Mouse (Mus musculus) midbrain, embryonic 15.5 days (tissue): Measurements from ENCODE around the gene Trim13. TPM values are rescaled to one million over a fixed set of nuclear protein-coding genes. Genes with fewer than 3 reads are reported as not detected.
"Not testable (repeated sequence)": the region's sequence is repeated elsewhere in the genome, so short reads cannot be mapped to it uniquely, and the experiment has no call there.

Source experiments
- ATAC-seq: fragments of 200-750 bp; cut with Nextera tagmentation; replicated peaks from 2 replicates; pipeline ENCODE4 v1.8.0; 2017; ENCODE audit warnings: moderate TSS enrichment
- H3K27ac ChIP-seq: fragments of 300-500 bp; sonication (generic); 2 replicates; pipeline ENCODE4 v1.5.1; 2015; ENCODE audit warnings: mild to moderate bottlenecking, inconsistent platforms
- H3K27me3 ChIP-seq: fragments of 300-500 bp; sonication (generic); replicated peaks from 2 replicates; pipeline ENCODE4 v1.6.1; 2015; ENCODE audit warnings: inconsistent platforms
- H3K36me3 ChIP-seq: fragments of 300-500 bp; sonication (generic); replicated peaks from 2 replicates; pipeline ENCODE4 v1.6.1; 2015; ENCODE audit warnings: inconsistent platforms
- H3K4me1 ChIP-seq: fragments of 300-500 bp; sonication (generic); 2 replicates; pipeline ENCODE4 v1.6.1; 2015; ENCODE audit warnings: inconsistent platforms
- H3K4me2 ChIP-seq: fragments of 300-500 bp; sonication (generic); 2 replicates; pipeline ENCODE4 v1.6.1; 2015; ENCODE audit warnings: inconsistent platforms, mild to moderate bottlenecking, moderate library complexity
- H3K4me3 ChIP-seq: fragments of 300-500 bp; sonication (generic); 2 replicates; pipeline ENCODE4 v1.5.1; 2015; ENCODE audit warnings: mild to moderate bottlenecking, inconsistent platforms
- H3K9ac ChIP-seq: fragments of 300-500 bp; sonication (generic); 2 replicates; pipeline ENCODE4 v1.6.1; 2015; ENCODE audit warnings: mild to moderate bottlenecking, inconsistent platforms
- H3K9me3 ChIP-seq: fragments of 300-500 bp; sonication (generic); 2 replicates; pipeline ENCODE4 v1.6.1; 2016; ENCODE audit warnings: inconsistent platforms
- WGBS: fragments of 180-500 bp; shearing (Covaris S2); methylation state at CpG from one replicate; pipeline ENCODE4 v1.1.7; 2015; ENCODE audit warnings: mixed read lengths; 5-methylcytosine and 5-hydroxymethylcytosine counted together
- polyA plus RNA-seq: library from polyadenylated mRNA; unstranded; fragments of >200 nt; fragmentation: Nextera tagmentation; extraction: Ambion mirVana; gene quantifications from 2 replicates; pipeline ENCODE4 v1.2.1, GENCODE M21; 2015

Gene Trim13
- 41.5 and 43.5 TPM in 2 replicates for polyA plus RNA-seq

DNA sequence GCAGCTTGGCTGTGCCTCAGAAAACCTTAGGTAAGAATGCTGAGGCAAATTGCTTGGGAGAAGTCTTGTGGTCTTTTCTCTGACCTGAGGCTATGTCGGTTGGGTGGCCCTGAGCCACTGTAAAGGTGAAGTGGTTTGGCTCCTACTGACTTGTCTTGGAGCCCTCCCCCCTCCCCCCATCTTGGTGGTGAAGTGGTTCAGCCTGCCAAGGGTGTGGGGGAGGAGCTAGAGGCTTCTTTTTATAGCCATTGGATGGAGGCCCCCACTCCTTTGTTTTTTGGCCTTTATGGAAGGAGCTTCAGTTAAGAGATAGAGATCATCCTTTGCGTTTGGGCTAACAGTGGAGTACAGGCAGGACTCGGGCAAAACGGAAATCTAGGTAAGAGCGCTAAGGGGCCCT, at the start of gene Trim13:
Trim13 (plus strand) TSS at position 280 of the 400 bp plus-strand sequence.
- peaks cover 20% of the 10 kb centered on the region for H3K4me1 ChIP-seq
- no peaks in the 10 kb centered on the region for H3K36me3 ChIP-seq
- no peak for ATAC-seq
- H3K9me3 ChIP-seq, result no peaks in the 10 kb centered on the region
- peak within 1 kb of the TSS; percentile 63 for H3K4me2 ChIP-seq
- peak within 1 kb of the TSS; percentile 92 for H3K4me3 ChIP-seq
- H3K27me3 ChIP-seq, result no peaks in the 10 kb centered on the region
- WGBS, result 55% methylated on average over 5 of the region's 5 CpGs
- no peak within 1 kb of the TSS for H3K27ac ChIP-seq
- no peak within 1 kb of the TSS for H3K9ac ChIP-seq

GRCm38 (mm10) chr14:61548614-61549013, 49.4 kb upstream of the Trim13 start:
- Histone ChIP-seq H3K27me3 (no peaks in the 10 kb centered on the region), H3K9me3 (no peaks in the 10 kb centered on the region), H3K4me2 (no peak overlapping the region), H3K36me3 (peaks cover 11% of the 10 kb centered on the region), H3K9ac (no peak overlapping the region), H3K27ac (no peak overlapping the region), H3K4me3 (no peak overlapping the region), H3K4me1 (no peaks in the 10 kb centered on the region)
- no peak for ATAC-seq
- 92% methylated on average over 1 of the region's 1 CpGs for WGBS

GRCm38 (mm10) chr14:61555931-61556288, 42.1 kb upstream of the Trim13 start:
- WGBS, result 8% methylated on average over 6 of the region's 6 CpGs
- Histone ChIP-seq H3K9ac (peak overlapping the region; percentile 65), H3K4me1 (peaks cover 14% of the 10 kb centered on the region), H3K4me2 (peak overlapping the region; percentile 81), H3K27me3 (no peaks in the 10 kb centered on the region), H3K9me3 (no peaks in the 10 kb centered on the region), H3K4me3 (peak overlapping the region; percentile 89), H3K27ac (peak overlapping the region; percentile 95), H3K36me3 (no peaks in the 10 kb centered on the region)
- no peak for ATAC-seq

GRCm38 (mm10) chr14:61556289-61557147, 41.5 kb upstream of the Trim13 start, which contains the start of gene Spryd7:
Spryd7 (minus strand) TSS chr14:61556886.
- H3K36me3 ChIP-seq, result no peaks in the 10 kb centered on the region
- peak within 1 kb of the TSS; percentile 65 for H3K9ac ChIP-seq
- peak within 1 kb of the TSS; percentile 95 for H3K27ac ChIP-seq
- no peaks in the 10 kb centered on the region for H3K9me3 ChIP-seq
- WGBS, result under 1% methylated on average over 72 of the region's 72 CpGs
- peak; percentile 98 for ATAC-seq
- no peaks in the 10 kb centered on the region for H3K27me3 ChIP-seq
- peaks cover 14% of the 10 kb centered on the region for H3K4me1 ChIP-seq
- peak within 1 kb of the TSS; percentile 89 for H3K4me3 ChIP-seq
- H3K4me2 ChIP-seq, result peak within 1 kb of the TSS; percentile 81

GRCm38 (mm10) chr14:61558901-61559300, 39.1 kb upstream of the Trim13 start:
- no peak overlapping the region for H3K4me2 ChIP-seq
- no peaks in the 10 kb centered on the region for H3K27me3 ChIP-seq
- H3K27ac ChIP-seq, result no peak overlapping the region
- H3K9me3 ChIP-seq, result no peaks in the 10 kb centered on the region
- WGBS, result 94% methylated on average over 6 of the region's 6 CpGs
- no peaks in the 10 kb centered on the region for H3K36me3 ChIP-seq
- no peak overlapping the region for H3K9ac ChIP-seq
- H3K4me3 ChIP-seq, result no peak overlapping the region
- no peak for ATAC-seq
- H3K4me1 ChIP-seq, result peaks cover 14% of the 10 kb centered on the region

DNA sequence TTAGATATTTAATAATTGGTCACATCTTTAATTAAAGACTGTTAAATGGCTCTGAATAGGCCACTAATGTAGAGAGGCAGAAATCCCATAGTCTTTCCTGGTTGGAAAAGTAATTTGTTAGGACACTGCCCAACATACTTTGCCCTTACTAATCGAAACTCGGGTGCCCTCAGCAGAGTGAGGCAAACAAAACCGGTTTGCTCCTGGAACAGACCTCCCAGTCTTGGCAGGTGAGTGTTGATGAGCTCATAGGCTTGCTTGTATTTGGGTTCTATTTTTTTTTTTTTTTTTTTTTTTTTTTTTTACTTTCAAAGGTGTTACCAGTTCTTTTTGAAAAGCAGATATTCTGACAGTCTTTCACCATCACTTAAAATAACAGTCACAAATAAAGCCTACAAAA, 38.2 kb upstream of the Trim13 start:
- Histone ChIP-seq H3K9me3 (no peaks in the 10 kb centered on the region), H3K36me3 (no peaks in the 10 kb centered on the region), H3K9ac (no peak overlapping the region), H3K4me3 (no peak overlapping the region), H3K27me3 (no peaks in the 10 kb centered on the region), H3K4me1 (peaks cover 14% of the 10 kb centered on the region), H3K27ac (no peak overlapping the region), H3K4me2 (no peak overlapping the region)
- 78% methylated on average over 3 of the region's 3 CpGs for WGBS
- ATAC-seq, result no peak

DNA sequence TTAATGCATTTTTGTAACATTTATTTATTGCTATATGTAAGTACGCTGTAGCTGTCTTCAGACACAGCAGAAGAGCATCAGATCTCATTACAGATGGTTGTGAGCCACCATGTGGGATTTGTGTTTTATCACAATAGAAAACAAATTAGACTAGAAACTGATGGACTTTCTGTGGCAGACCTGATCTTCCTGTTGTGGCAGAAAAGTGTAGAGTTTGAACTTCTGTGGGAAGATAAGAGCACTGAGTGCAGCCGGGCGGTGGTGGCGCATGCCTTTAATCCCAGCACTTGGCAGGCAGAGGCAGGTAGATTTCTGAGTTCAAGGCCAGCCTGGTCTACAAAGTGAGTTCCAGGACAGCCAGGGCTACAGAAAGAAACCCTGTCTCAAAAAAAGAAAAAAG, 31.8 kb upstream of the Trim13 start:
- H3K27ac ChIP-seq, H3K4me1 ChIP-seq, H3K4me2 ChIP-seq, H3K27me3 ChIP-seq, H3K9ac ChIP-seq, H3K9me3 ChIP-seq, H3K36me3 ChIP-seq, ATAC-seq, H3K4me3 ChIP-seq: not testable (repeated sequence)
- WGBS, result 93% methylated on average over 4 of the region's 4 CpGs

DNA sequence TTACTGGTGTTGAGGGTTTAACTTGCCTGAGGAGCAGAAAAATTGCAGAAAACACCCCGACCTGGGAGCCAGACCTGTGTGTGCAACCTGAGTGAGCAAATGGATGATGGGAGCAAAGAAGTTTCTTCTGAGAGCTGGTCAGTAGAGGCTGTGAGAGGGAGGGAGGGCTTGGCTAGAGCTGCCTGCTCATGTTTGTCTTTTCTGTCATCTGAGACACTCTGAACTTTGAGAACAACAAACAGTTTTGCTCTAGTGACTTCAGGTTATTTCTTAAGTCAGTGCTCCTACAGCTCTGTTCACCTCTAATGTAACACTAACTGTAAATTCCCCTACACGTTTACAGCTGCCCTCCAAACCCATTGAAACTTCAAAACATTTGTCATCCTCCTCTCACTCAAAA, 28.7 kb upstream of the Trim13 start:
- Histone ChIP-seq H3K9ac (no peak overlapping the region), H3K4me1 (no peaks in the 10 kb centered on the region), H3K9me3 (no peaks in the 10 kb centered on the region), H3K4me2 (no peak overlapping the region), H3K27ac (no peak overlapping the region), H3K27me3 (no peaks in the 10 kb centered on the region), H3K4me3 (no peak overlapping the region), H3K36me3 (no peaks in the 10 kb centered on the region)
- WGBS, result 67% methylated on average over 2 of the region's 2 CpGs
- ATAC-seq, result no peak

DNA sequence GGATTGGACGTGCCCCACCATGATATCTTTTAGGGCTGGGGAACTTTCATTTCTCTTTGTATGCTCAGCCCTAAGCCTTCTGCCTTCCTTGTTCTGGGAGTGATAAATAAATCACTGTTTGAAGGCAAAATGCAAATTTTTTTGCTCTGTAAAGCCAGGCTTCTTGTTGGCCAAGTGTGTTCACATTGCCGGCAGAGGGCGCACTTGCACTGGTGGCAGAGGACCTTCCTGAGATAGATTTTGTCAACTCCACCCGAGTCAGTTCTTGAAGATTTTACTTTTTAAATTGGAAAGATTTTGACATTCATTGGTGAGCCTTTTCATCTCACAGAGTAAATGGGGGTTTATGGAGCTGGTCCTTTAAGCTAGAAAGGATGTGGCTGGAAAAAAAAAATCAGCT, 26.7 kb upstream of the Trim13 start:
- H3K9ac ChIP-seq, result no peak overlapping the region
- ATAC-seq, result no peak
- H3K9me3 ChIP-seq, result no peaks in the 10 kb centered on the region
- H3K36me3 ChIP-seq, result no peaks in the 10 kb centered on the region
- no peaks in the 10 kb centered on the region for H3K27me3 ChIP-seq
- H3K4me3 ChIP-seq, result no peak overlapping the region
- H3K4me1 ChIP-seq, result no peaks in the 10 kb centered on the region
- 15% methylated on average over 4 of the region's 4 CpGs for WGBS
- H3K27ac ChIP-seq, result no peak overlapping the region
- no peak overlapping the region for H3K4me2 ChIP-seq

- Histone ChIP-seq H3K9ac (no peak overlapping the region), H3K27ac (no peak overlapping the region), H3K27me3 (no peaks in the 10 kb centered on the region), H3K36me3 (no peaks in the 10 kb centered on the region), H3K9me3 (no peaks in the 10 kb centered on the region), H3K4me2 (no peak overlapping the region), H3K4me1 (no peaks in the 10 kb centered on the region), H3K4me3 (no peak overlapping the region)
- no peak for ATAC-seq
- WGBS, result 72% methylated on average over 2 of the region's 2 CpGs
These were observed 25.9 kb upstream of the Trim13 start for GRCm38 (mm10) chr14:61572131-61572530.

DNA sequence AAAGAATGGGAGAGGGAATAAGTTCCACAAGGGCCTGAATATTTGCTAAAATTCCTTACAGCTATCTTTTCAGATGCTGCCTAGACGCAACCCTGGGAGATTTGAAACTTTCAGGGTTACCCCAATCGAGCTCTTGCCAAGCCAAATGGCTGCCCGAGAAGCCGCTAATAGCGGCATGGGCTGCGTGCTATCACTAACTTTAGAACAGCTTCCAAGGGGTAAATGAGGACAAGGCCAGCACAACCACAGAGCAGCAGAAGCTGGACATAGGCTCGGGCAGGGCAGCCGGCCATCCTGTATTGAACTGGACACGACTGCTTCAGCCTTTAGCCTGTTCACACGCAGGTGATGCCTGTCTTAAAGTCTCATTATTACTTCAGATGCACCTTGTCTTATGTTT, 23.0 kb upstream of the Trim13 start:
- Histone ChIP-seq H3K4me1 (no peaks in the 10 kb centered on the region), H3K27ac (no peak overlapping the region), H3K4me3 (no peak overlapping the region), H3K36me3 (no peaks in the 10 kb centered on the region), H3K9me3 (no peaks in the 10 kb centered on the region), H3K9ac (no peak overlapping the region), H3K27me3 (no peaks in the 10 kb centered on the region), H3K4me2 (no peak overlapping the region)
- ATAC-seq, result no peak
- WGBS, result 89% methylated on average over 10 of the region's 10 CpGs

DNA sequence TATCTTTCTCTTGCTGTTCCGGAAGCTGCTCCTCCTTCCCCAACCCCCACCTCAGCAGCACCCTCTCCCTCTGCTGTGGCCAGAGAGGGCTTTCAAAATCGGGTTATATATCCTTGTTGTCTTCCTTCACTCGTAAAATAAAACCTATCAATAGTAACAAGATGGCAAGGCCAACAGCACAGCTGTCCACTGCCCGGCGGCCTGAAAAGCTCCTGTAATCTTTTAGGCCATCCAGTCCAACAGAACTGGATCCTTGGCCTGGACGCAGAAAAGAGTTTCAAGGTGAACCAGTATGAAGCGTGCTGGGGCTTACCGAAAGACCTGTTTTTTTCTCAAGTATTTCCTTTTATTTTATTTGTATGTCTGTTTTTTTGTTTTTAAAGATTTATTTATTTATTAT, 22.1 kb upstream of the Trim13 start:
- no peak for ATAC-seq
- no peaks in the 10 kb centered on the region for H3K27me3 ChIP-seq
- H3K4me2 ChIP-seq, result no peak overlapping the region
- H3K4me1 ChIP-seq, result no peaks in the 10 kb centered on the region
- no peak overlapping the region for H3K9ac ChIP-seq
- no peaks in the 10 kb centered on the region for H3K36me3 ChIP-seq
- no peak overlapping the region for H3K4me3 ChIP-seq
- 91% methylated on average over 8 of the region's 8 CpGs for WGBS
- H3K9me3 ChIP-seq, result no peaks in the 10 kb centered on the region
- H3K27ac ChIP-seq, result no peak overlapping the region
